Mouse (Mus musculus): Measurements from ENCODE around the gene Sema4c.

Sema4c gene

GRCm38 (mm10) chr1:36558031-36558993, at the start of gene Sema4c:
Gene Sema4c, minus strand, starts transcription at chr1:36558349.
- peak; percentile 75 to 77 for DNase-seq (ENCODE audit: low spot score in 2 of 2)

GRCm38 (mm10) chr1:36606951-36607350, 48.8 kb upstream of the Sema4c start:
- no peak for DNase-seq (ENCODE audit: low spot score in 2 of 2)

- DNase-seq (ENCODE audit: low spot score in 2 of 2), result no peak
Measured at GRCm38 (mm10) chr1:36604254-36605156, 46.4 kb upstream of the Sema4c start.

GRCm38 (mm10) chr1:36603361-36603760, 45.2 kb upstream of the Sema4c start:
- DNase-seq (ENCODE audit: low spot score in 2 of 2), result peak; percentile 55 to 73

- no peak for DNase-seq (ENCODE audit: low spot score in 2 of 2)
Measured at GRCm38 (mm10) chr1:36602271-36602670, 44.1 kb upstream of the Sema4c start.

DNA sequence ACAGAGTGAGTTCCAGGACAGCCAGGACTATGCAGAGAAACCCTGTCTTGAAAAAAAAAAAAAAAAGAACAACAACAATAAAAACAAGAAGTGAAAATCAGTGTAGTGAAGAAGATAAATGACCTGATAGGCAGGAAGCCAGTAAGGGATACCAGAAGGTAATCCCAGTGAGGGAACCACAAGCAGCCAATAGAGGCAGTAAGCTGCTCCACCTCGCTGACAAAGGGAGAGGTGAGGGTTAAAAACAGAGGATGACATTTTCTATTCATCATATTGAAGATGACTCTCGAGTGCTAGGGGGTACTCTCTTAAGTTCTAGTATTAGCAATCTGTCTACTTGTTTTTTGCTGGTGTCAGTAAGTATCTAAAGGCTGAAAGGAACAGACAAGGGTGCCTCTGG, 40.3 kb upstream of the Sema4c start:
- DNase-seq (ENCODE audit: low spot score in 2 of 2), result no peak

- no peak for DNase-seq (ENCODE audit: low spot score in 2 of 2)
Measured at GRCm38 (mm10) chr1:36596114-36596513, 38.0 kb upstream of the Sema4c start.

DNA sequence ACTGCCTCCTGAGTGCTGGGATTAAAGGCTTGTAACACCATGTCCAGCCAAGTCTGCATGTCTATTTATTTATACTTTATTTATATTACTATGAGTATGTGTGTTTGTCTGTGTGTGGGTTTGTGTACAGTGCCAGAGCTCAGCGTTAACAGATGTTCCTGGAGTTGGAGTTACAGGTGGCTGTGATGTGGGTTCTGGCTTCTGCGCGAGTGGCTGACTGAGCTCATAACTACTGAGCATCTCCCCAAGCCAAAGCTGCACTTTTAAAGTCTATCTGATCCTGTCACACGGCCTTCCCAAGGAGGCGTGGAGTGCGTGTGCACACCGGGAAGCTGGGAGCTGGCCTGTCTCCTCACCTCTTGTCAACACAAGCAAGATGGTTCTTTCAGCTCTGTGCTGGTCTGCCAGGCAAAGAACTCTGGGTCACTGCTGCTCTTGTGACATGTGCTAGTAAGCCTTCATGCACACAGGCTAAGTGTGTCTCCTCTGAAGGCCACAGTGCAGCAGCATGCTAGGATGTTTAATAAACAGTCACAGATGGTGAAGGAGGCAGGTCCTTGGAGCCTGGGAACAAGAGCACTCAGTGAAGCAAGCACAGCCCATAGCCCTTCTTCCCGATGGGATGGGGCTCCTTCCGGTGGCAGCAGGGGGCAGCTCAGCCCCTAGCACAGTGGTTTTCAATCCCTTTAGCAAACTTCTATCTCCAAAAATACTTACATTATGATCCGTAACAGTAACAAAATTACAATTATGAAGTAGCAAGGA, 37.2 kb upstream of the Sema4c start:
- no peak for DNase-seq (ENCODE audit: low spot score in 2 of 2)

DNA sequence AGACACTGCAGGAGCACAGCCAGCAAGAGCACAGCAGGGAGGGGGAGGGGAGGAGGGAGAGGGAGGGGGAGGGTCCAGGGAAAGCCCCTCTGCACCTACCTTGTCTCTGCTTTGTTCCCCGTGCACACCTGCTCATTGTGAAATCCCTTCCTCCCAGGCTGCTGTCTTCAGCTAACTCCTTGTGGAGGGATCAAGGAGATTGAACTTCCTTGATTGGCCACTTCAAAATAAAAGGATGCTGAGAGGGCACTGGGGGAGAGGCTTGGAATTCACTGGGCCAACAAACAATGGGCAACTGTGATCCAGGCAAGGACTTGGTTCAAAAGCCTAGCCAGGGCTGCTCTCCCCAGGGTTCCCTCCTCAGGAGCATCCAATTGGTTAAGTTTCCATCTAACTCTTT, 35.0 kb upstream of the Sema4c start:
- no peak for DNase-seq (ENCODE audit: low spot score in 2 of 2)

DNA sequence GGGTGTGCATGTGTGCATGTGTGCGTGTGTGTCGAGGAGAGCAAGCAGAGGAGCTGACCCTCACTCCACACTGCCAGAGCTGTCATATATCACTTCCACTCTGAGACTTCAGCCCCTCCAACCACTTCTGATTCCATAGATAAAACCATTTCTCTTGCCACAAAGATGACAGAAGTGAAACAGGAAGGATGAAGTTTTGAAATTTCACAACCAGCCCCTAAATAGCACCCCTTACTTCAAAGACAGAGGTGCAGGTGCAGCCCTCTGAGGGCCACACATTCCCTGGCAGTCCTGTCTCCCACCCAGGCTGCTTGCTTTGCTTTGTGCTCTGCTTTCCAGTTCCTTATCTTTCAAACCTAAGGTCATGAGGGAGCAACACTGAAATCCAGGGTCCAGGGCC, 33.3 kb upstream of the Sema4c start:
- no peak for DNase-seq (ENCODE audit: low spot score in 2 of 2)

- no peak for DNase-seq (ENCODE audit: low spot score in 2 of 2)
Measured at GRCm38 (mm10) chr1:36590664-36591063, 32.5 kb upstream of the Sema4c start.

GRCm38 (mm10) chr1:36589486-36589885, 31.3 kb upstream of the Sema4c start:
- peak in 1 of 2 experiments; percentile 74 for DNase-seq (ENCODE audit: low spot score in 2 of 2)

DNA sequence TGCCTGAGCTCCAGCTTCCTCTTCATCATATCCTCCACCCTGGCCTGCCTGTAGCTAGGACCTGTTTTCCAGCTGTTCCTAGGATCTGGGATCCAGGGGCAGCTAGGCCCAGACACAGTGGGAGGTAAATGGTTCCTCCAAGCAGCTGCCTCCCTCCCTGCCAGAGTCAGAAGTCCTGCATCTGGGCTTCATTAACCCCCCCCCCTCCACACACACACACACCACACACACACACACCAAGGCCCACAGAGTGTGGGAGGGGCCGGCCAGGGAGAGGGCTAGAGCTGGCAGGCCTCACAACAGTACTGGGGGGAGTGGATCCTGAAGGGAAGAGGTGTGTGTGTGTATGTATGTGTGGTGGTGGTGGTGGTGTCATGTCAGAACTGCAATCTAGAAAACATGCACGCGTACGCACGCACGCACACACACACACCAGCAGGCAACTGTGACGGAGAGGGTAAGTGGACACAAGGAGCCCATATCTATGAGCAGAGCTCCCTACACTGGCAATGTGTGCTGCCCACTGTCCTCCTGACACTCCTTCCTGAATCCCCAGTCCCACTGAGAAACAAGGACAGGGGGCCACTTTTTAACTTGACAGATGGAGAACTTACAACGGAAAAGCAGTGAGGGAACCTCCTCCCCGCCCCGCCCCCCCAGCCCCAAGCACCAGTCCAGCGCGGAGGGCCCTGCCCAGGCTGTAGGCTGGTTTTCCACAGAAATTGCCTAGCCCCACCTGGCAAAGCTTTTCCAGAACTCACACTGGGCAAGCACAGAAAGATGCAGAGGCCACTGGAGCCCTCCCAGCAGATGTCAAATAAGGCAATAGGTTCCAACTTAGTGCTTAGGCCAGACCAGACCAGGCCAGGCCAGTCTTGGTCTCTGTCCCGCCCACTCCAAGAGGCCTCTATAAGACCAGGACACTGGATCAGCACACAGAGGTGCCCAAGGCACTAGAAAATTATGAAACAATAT, 30.6 kb upstream of the Sema4c start:
- peak in 1 of 2 experiments; percentile 64 for DNase-seq (ENCODE audit: low spot score in 2 of 2)

GRCm38 (mm10) chr1:36587860-36588259, 29.7 kb upstream of the Sema4c start:
- DNase-seq (ENCODE audit: low spot score in 2 of 2), result no peak

- no peak for DNase-seq (ENCODE audit: low spot score in 2 of 2)
Measured at GRCm38 (mm10) chr1:36586288-36586687, 28.1 kb upstream of the Sema4c start.

DNA sequence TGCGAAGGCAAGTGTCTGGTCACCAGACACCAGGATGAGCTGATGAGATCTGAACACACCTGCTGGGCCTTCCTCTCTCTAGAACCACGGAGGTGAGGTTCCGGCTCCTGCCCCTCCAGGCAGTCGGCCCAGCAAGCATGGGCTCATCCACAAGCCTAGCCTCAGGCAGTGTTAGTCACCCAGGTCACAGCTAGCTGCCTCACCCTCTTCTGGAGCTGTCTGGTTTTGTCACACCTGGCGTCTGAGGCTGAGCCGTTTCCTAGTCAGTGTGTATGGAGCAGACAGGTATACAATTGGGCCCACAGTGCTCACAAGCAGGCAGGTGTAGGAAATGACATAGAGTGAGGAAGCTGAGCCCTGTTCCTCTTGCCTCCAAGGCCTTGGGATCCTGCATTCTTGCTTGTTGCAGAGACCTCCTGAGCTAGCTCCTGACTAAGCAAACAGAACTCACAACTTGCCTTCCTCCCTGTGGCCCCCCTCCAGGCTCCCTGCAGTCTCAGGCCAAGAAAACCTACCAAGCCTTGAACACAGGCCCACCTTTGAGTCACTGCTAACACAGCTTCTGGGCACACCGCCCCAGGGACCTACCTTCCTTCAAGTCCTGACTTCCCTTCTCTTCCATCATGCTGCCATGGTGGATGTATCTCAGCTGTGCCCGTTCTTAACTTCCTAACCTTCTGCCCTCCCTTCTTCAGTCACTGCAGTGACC, 25.4 kb upstream of the Sema4c start:
- DNase-seq (ENCODE audit: low spot score in 2 of 2), result no peak

DNA sequence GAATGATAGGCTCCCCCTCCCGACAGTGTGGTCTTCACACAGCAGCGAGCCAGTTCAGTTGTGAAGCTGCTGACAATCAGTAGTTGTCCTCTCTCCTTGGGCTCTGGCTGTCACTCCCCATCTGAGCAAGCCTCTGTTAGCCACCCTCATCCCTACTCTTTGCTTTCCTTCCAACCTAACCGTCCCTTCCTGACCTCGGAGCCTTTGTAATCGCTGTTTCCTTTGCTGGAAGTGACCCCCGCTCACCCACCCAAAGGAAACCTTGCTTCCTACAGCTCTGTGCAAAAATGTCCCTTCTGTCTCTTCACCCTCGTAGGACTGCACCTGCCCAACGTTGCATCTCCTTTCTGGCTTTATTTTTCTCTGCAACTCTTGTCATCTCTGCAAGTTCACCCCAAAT, 24.1 kb upstream of the Sema4c start:
- no peak for DNase-seq (ENCODE audit: low spot score in 2 of 2)

DNA sequence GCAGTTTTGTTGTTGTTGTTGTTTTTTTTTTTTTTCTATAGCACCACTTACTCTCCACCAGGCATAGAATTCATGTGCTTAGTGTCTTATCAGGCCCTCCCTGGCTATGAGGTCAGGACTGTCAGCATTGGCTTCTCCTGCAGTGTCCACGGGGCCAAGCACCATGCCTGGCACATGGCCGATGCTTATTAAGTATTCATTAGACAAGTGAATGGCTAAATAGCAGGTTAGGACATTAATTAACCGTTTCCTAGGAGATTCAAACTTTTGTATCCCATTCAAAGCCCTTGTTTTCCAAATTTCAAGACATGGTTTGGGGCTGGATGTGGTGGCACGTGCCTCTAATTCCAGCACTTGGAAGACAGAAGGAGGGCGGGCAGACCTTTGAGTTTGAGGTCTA, 23.1 kb upstream of the Sema4c start:
- no peak for DNase-seq (ENCODE audit: low spot score in 2 of 2)

DNA sequence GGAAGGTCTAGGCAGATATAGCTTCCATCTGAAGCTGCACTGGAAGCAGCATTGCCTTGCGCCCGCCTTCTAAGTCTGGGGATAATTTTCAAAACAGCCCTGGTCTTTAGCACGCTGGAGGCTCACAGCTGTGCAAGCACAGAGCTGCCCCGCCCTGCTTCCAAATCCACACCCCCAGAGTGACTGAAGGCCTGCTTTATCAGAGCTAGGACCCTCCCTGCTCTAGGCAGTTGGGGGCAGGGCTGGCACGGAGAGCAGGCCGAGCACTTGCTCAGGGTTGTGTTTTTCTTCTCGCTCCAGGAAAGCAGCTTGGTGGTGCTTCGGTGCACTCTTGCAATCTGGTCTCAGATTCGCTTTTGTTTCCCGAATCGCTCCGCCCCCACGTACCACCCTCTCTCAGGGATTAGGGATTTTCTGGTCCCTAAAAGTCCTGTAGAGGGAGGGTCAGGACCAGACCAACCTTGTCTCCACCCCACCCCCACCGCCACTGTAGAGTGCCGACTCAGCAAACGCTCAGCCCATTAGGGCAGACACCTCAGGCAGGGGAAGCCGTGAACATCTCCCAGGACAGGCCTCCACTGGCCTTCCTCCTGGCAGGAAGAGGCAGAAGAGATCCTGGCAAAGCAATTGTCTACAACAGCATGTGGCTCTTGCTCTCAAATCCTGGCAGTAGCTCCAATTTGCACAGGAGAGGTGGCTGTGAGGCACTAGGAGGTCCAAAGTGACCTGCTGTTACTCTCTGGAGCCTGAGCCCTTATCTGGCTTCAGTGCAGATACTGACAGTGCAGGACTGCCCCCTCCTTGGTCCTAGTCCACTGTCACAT, 22.4 kb upstream of the Sema4c start:
- peak; percentile 71 to 72 for DNase-seq (ENCODE audit: low spot score in 2 of 2)
